Comparison of ENCODE assay signal across 8 mouse cellular contexts in the genomic region with DNA sequence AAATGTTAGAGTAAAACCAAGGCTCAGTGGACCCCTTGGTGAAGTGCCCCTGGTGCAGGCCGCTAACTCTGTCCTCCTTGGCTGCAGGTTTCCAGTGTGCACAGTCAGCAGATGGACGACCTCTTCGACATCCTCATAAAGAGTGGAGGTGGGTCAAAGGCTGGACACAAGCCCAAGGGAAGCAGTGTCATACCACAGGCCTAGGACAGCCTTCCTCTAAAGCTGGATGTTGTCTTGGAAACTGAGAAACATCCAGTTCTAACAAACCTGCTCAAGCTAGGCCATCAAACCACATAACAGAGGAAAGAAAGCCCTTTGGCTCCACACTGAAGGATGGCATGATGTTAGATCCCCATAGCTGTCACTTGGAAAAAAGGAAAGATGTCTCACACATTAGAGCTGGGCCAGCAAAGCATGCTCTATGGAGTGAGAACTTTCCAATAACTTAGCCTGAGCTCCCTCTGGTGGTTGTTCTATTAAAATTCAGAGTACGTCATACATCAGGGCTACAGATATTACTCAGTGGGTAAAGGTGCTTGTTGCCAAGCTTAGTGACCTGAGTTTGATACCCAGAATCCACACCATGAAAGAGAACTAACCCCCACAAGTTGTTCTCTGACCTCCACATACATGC.
DNase-seq lines count a peak whose midpoint lies in the region; ATAC-seq and TF ChIP-seq lines count a peak whose summit lies in the region.

No protein-coding gene starts in this region.

- peaks cover 5% of the 10 kb centered on the region for H3K36me3 ChIP-seq in embryonic facial prominence, embryonic 11.5 days (replicated peaks; ENCODE audit: control insufficient read depth, insufficient read depth, low read depth, low read length)
- H3K36me3 ChIP-seq in embryonic facial prominence, embryonic 10.5 days (replicated peaks), result peaks cover 96% of the 10 kb centered on the region
- H3K36me3 ChIP-seq in intestine, embryonic 16.5 days (ENCODE audit: control insufficient read depth, insufficient read depth, low read length), result peaks cover 40% of the 10 kb centered on the region
- H3K36me3 ChIP-seq in lung, postnatal 0 days (ENCODE audit: insufficient read depth, low read length), result peaks cover 49% of the 10 kb centered on the region

- TF ChIP-seq EP300 in lung, postnatal 0 days (IDR thresholded peaks at IDR 0.05), result no peak

- H3K9me3 ChIP-seq in embryonic facial prominence, embryonic 11.5 days (replicated peaks; ENCODE audit: control insufficient read depth, low read length), result no peaks in the 10 kb centered on the region
- peaks cover 4% of the 10 kb centered on the region; the same call in 1 of the 2 replicates for H3K9me3 ChIP-seq in embryonic facial prominence, embryonic 10.5 days
- H3K9me3 ChIP-seq in intestine, embryonic 16.5 days (ENCODE audit: control insufficient read depth, low read length), result no peaks in the 10 kb centered on the region
- H3K9me3 ChIP-seq in lung, postnatal 0 days (ENCODE audit: low read length), result no peaks in the 10 kb centered on the region

- no peaks in the 10 kb centered on the region for H3K4me1 ChIP-seq in embryonic facial prominence, embryonic 11.5 days (ENCODE audit: control insufficient read depth, insufficient read depth, low read length)
- no peaks in the 10 kb centered on the region for H3K4me1 ChIP-seq in embryonic facial prominence, embryonic 10.5 days
- no peaks in the 10 kb centered on the region for H3K4me1 ChIP-seq in intestine, embryonic 16.5 days (ENCODE audit: control insufficient read depth, insufficient read depth, low read length)
- H3K4me1 ChIP-seq in lung, postnatal 0 days (ENCODE audit: insufficient read depth, low read depth, low read length), result no peaks in the 10 kb centered on the region

- DNase-seq in embryonic facial prominence, embryonic 11.5 days (ENCODE audit: low spot score), result peak; percentile 80
- no peak for DNase-seq in embryonic facial prominence, embryonic 10.5 days (ENCODE audit: low spot score)
- peak; percentile 45 for DNase-seq in thymus, postnatal 14 days
- no peak for DNase-seq in thymus, postnatal 36 days
- peak; percentile 35 for DNase-seq in embryo, embryonic 9.5 days (ENCODE audit: extremely low spot score)
- DNase-seq in lung, postnatal 0 days (ENCODE audit: low spot score), result peak; percentile 82
- DNase-seq in thymus, postnatal 25 days, result peak; percentile 20

- no peak; the same call in 1 of the 2 replicates for ATAC-seq in embryonic facial prominence, embryonic 11.5 days (replicated peaks; ENCODE audit: insufficient number of reproducible peaks, low FRiP score, low TSS enrichment, low read depth)
- ATAC-seq in intestine, embryonic 16.5 days, result peak; percentile 56
- ATAC-seq in lung, postnatal 0 days, result peak; percentile 77

- TF ChIP-seq CTCF in lung, postnatal 0 days (IDR thresholded peaks at IDR 0.05), result peak; percentile 75

- H3K27ac ChIP-seq in embryonic facial prominence, embryonic 11.5 days (replicated peaks; ENCODE audit: low read depth, low read length), result no peak overlapping the region
- H3K27ac ChIP-seq in embryonic facial prominence, embryonic 10.5 days (replicated peaks), result no peak overlapping the region
- no peak overlapping the region for H3K27ac ChIP-seq in intestine, embryonic 16.5 days (ENCODE audit: low read length)
- no peak overlapping the region for H3K27ac ChIP-seq in lung, postnatal 0 days (ENCODE audit: low read length)

- no peak overlapping the region for H3K9ac ChIP-seq in embryonic facial prominence, embryonic 11.5 days (replicated peaks; ENCODE audit: low read length)
- H3K9ac ChIP-seq in intestine, embryonic 16.5 days (ENCODE audit: low read depth, low read length), result no peak overlapping the region
- no peak overlapping the region for H3K9ac ChIP-seq in lung, postnatal 0 days (replicated peaks; ENCODE audit: low read depth)

- WGBS in embryonic facial prominence, embryonic 11.5 days, result 73% methylated on average over 4 of the region's 4 CpGs
- 78% methylated on average over 4 of the region's 4 CpGs for WGBS in embryonic facial prominence, embryonic 10.5 days
- WGBS in intestine, embryonic 16.5 days, result 72% methylated on average over 4 of the region's 4 CpGs
- 70% methylated on average over 4 of the region's 4 CpGs for WGBS in lung, postnatal 0 days

- H3K4me2 ChIP-seq in embryonic facial prominence, embryonic 11.5 days (ENCODE audit: low read depth, low read length), result no peak overlapping the region
- H3K4me2 ChIP-seq in intestine, embryonic 16.5 days (ENCODE audit: low read depth, low read length), result no peak overlapping the region
- no peak overlapping the region for H3K4me2 ChIP-seq in lung, postnatal 0 days (replicated peaks; ENCODE audit: low read depth, low read length)

- no peak overlapping the region for H3K4me3 ChIP-seq in embryonic facial prominence, embryonic 11.5 days (ENCODE audit: low read depth, low read length)
- H3K4me3 ChIP-seq in embryonic facial prominence, embryonic 10.5 days, result no peak overlapping the region
- H3K4me3 ChIP-seq in intestine, embryonic 16.5 days (ENCODE audit: low read length), result no peak overlapping the region
- no peak overlapping the region for H3K4me3 ChIP-seq in lung, postnatal 0 days (ENCODE audit: low read depth, low read length)

- H3K27me3 ChIP-seq in embryonic facial prominence, embryonic 11.5 days (ENCODE audit: control insufficient read depth, insufficient read depth, low read length), result no peaks in the 10 kb centered on the region
- no peaks in the 10 kb centered on the region for H3K27me3 ChIP-seq in embryonic facial prominence, embryonic 10.5 days (replicated peaks; ENCODE audit: low read depth, poor library complexity, severe bottlenecking)
- H3K27me3 ChIP-seq in intestine, embryonic 16.5 days (replicated peaks; ENCODE audit: control insufficient read depth, insufficient read depth, low read length), result no peaks in the 10 kb centered on the region
- no peaks in the 10 kb centered on the region for H3K27me3 ChIP-seq in lung, postnatal 0 days (replicated peaks; ENCODE audit: insufficient read depth, low read length)

Comparison
In these comparisons a context has a peak if more than half of its experiments do, and no peak if none do; other contexts are left out.
1. DNase-seq: peak in embryonic facial prominence, embryonic 11.5 days (single experiment), thymus, postnatal 14 days (single experiment), embryo, embryonic 9.5 days (single experiment), lung, postnatal 0 days (single experiment) and thymus, postnatal 25 days (single experiment); none in embryonic facial prominence, embryonic 10.5 days (single experiment) and thymus, postnatal 36 days (0 of 2).